Mouse (Mus musculus) hindbrain, embryonic 14.5 days (tissue): Measurements from ENCODE around the gene Gbf1. TPM values are rescaled to one million over a fixed set of nuclear protein-coding genes. Genes with fewer than 3 reads are reported as not detected.

Experiments
- ATAC-seq: fragments of 200-750 bp; cut with Nextera tagmentation; 2 replicates; pipeline ENCODE4 v1.8.0; 2017; ENCODE audit warnings: moderate number of reproducible peaks, mild to moderate bottlenecking, moderate TSS enrichment, moderate library complexity; ENCODE audit not compliant: low FRiP score
- DNase-seq: peaks from one replicate; pipeline ENCODE4 v3.0.0-alpha.2; 2015; ENCODE audit warnings: low spot score
- H3K27ac ChIP-seq: fragments of 300-500 bp; sonication (generic); 2 replicates; pipeline ENCODE4 v1.5.1; 2014; ENCODE audit warnings: mild to moderate bottlenecking, moderate library complexity
- H3K27me3 ChIP-seq: fragments of 300-500 bp; sonication (generic); 2 replicates; pipeline ENCODE4 v1.6.1; 2014; ENCODE audit warnings: mild to moderate bottlenecking, low read length, mixed read lengths; ENCODE audit not compliant: control insufficient read depth, insufficient read depth
- H3K36me3 ChIP-seq: fragments of 300-500 bp; sonication (generic); replicated peaks from 2 replicates; pipeline ENCODE4 v1.6.1; 2014; ENCODE audit not compliant: control insufficient read depth, insufficient read depth
- H3K4me1 ChIP-seq: fragments of 300-500 bp; sonication (generic); replicated peaks from 2 replicates; pipeline ENCODE4 v1.6.1; 2014; ENCODE audit warnings: antibody characterized with exemption, low read length, mixed read lengths; ENCODE audit not compliant: control insufficient read depth, insufficient read depth
- H3K4me2 ChIP-seq: fragments of 300-500 bp; sonication (generic); replicated peaks from 2 replicates; pipeline ENCODE4 v1.6.1; 2014; ENCODE audit warnings: mild to moderate bottlenecking, moderate library complexity
- H3K4me3 ChIP-seq: fragments of 300-500 bp; sonication (generic); replicated peaks from 2 replicates; pipeline ENCODE4 v1.5.1; 2014; ENCODE audit warnings: mild to moderate bottlenecking, low read length
- H3K9ac ChIP-seq: fragments of 300-500 bp; sonication (generic); 2 replicates; pipeline ENCODE4 v1.6.1; 2014
- H3K9me3 ChIP-seq: fragments of 300-500 bp; sonication (generic); 2 replicates; pipeline ENCODE4 v1.6.1; 2016; ENCODE audit warnings: low read length; ENCODE audit not compliant: control insufficient read depth
- WGBS: fragments of 180-500 bp; shearing (Covaris S2); extraction: QIAGEN DNeasy Blood & Tissue Kit; methylation state at CpG from one replicate; pipeline ENCODE4 v1.1.7; 2014; 5-methylcytosine and 5-hydroxymethylcytosine counted together
- polyA plus RNA-seq: library from polyadenylated mRNA; unstranded; fragments of >200 nt; fragmentation: Nextera tagmentation; extraction: Ambion mirVana; gene quantifications from 2 replicates; pipeline ENCODE4 v1.2.1, GENCODE M21; 2014

Gbf1 gene
- polyA plus RNA-seq, 1 experiment from 2014 or later = 68.3 TPM

DNA sequence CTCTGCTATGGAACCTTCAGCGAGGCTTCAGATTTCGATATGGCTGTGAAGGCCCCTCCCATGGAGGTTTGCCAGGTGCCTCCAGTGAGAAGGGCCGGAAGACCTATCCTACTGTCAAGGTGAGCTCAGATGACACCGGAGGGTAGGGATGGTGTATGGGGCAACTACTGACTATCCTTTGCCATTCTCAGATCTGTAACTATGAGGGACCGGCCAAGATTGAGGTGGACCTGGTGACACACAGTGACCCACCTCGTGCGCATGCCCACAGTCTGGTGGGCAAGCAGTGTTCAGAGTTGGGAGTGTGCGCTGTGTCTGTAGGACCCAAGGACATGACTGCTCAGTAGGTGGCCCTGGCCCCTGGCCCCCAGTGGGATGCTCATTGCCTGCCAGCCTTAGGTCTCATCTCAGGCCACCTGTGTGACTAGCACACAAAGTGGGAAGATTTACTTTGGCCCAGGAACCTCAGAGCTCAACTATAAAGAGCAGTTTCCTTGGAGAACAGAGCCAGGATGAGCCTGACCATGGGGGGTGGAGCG is 154.5 kb downstream of the Gbf1 start:
- no peak overlapping the region for H3K27ac ChIP-seq
- H3K4me3 ChIP-seq = no peak overlapping the region
- no peak overlapping the region for H3K4me2 ChIP-seq
- peaks cover 10% of the 10 kb centered on the region; the same call in 1 of the 2 replicates for H3K4me1 ChIP-seq
- H3K36me3 ChIP-seq = 0 out of 2 replicates have a peak, but pooled peaks cover 3% of the 10 kb centered on the region
- ATAC-seq (no peak), DNase-seq (no peak)
- WGBS = 92% methylated on average over 9 of the region's 9 CpGs
- H3K27me3 ChIP-seq = peaks cover 45% of the 10 kb centered on the region
- H3K9me3 ChIP-seq = no peaks in the 10 kb centered on the region
- no peak overlapping the region for H3K9ac ChIP-seq

DNA sequence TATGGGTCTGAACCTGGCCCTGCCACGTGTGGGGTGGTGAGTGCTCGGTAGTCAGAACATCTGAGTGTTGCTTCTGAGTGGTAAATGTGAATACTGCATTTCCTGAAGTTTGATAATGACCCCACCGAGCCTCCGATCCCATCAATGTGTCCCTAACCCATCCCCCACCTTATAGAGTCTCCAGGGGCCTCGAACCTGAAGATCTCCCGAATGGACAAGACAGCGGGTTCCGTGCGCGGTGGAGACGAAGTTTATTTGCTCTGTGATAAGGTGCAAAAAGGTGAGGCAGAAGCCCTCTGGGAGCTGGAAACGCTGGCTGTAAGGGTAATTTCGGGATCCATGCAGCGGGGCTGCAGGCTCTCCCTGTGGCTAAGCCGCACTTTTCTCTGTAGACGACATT is 155.5 kb downstream of the Gbf1 start:
- H3K4me2 ChIP-seq = no peak overlapping the region
- H3K27me3 ChIP-seq = peaks cover 45% of the 10 kb centered on the region
- 79% methylated on average over 16 of the region's 16 CpGs for WGBS
- ATAC-seq (no peak), DNase-seq (no peak)
- no peak overlapping the region for H3K4me3 ChIP-seq
- no peaks in the 10 kb centered on the region for H3K9me3 ChIP-seq
- H3K36me3 ChIP-seq = peaks cover 11% of the 10 kb centered on the region
- H3K4me1 ChIP-seq = peaks cover 10% of the 10 kb centered on the region; the same call in 1 of the 2 replicates
- no peak overlapping the region for H3K9ac ChIP-seq
- H3K27ac ChIP-seq = no peak overlapping the region

DNA sequence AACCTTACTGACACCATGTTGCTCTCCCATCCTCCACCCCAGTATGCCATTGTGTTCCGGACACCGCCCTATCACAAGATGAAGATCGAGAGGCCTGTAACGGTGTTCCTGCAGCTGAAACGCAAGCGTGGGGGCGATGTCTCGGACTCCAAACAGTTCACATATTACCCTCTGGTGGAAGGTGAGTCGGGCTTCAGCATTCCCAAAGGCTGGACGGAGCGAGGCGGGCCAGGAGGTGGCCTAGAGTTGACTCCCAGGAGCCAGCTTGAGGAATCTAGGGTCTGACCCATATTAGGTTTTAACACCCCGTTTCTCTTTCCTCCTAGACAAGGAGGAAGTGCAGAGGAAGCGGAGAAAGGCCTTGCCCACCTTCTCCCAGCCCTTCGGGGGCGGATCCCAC is 156.0 kb downstream of the Gbf1 start:
- no peak for ATAC-seq
- Histone ChIP-seq H3K4me1 (peaks cover 10% of the 10 kb centered on the region; the same call in 1 of the 2 replicates), H3K27me3 (peaks cover 45% of the 10 kb centered on the region), H3K4me2 (peak overlapping the region; percentile 69; the same call in 1 of the 2 replicates), H3K27ac (no peak overlapping the region), H3K9me3 (no peaks in the 10 kb centered on the region), H3K9ac (no peak overlapping the region), H3K4me3 (no peak overlapping the region), H3K36me3 (peaks cover 15% of the 10 kb centered on the region)
- DNase-seq = no peak
- WGBS = 59% methylated on average over 16 of the region's 16 CpGs

DNA sequence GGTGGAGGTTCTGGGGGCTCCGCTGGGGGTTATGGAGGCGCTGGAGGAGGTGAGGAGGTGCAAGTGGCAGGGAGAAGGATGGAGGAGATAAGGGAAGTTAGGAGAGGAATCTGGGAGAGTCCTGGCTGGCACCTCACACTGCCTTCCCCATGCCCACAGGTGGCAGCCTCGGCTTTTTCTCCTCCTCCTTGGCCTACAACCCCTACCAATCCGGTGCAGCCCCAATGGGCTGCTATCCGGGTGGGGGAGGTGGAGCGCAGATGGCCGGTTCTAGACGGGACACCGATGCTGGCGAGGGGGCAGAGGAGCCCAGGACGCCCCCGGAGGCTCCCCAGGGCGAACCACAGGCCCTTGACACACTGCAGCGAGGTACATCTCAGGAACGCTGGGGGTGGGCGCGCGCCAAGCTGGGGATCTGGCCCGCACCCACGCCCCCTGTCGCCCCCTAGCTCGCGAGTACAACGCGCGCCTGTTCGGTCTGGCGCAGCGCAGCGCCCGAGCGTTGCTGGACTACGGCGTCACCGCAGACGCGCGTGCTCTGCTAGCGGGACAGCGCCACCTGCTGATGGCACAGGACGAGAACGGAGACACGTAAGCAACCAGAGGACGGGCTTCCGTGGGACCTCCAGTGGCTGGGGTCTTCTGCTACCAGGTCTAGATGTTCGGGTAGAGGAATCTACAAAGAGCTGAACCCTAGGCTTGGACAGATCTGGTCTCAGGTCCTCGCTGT is 156.6 kb downstream of the Gbf1 start:
- Histone ChIP-seq H3K27ac (no peak overlapping the region), H3K27me3 (peaks cover 50% of the 10 kb centered on the region)

DNA sequence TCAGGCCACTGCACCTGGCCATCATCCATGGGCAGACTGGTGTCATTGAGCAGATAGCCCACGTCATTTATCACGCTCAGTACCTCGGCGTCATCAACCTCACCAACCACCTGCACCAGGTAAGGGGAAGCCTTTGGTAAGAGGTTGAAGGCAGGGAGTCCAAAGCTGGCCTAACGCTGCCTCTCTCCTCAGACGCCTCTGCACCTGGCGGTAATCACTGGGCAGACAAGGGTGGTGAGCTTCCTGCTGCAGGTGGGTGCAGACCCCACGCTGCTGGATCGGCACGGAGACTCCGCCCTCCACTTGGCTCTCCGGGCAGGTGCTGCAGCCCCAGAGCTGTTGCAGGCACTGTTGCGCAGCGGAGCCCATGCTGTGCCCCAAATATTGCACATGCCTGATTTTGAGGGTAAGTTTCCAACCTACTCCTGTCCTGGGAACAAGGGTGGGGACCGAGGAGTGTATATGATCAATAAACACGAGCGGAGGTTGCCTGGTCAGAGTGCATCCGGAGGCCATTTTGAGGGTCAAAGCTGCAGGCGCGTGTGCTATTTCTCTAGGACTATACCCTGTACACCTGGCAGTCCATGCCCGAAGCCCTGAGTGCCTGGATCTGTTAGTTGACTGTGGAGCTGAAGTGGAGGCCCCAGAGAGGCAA is 157.5 kb downstream of the Gbf1 start:
- DNase-seq (no peak), ATAC-seq (no peak)
- Histone ChIP-seq H3K4me2 (no peak overlapping the region), H3K4me1 (peaks cover 5% of the 10 kb centered on the region; the same call in 1 of the 2 replicates), H3K9me3 (no peaks in the 10 kb centered on the region), H3K4me3 (no peak overlapping the region), H3K9ac (no peak overlapping the region), H3K36me3 (peaks cover 26% of the 10 kb centered on the region), H3K27me3 (peaks cover 53% of the 10 kb centered on the region), H3K27ac (no peak overlapping the region)
- WGBS = 81% methylated on average over 21 of the region's 21 CpGs

More for the DNA sequence above, 156.6 kb downstream of the Gbf1 start:
- WGBS = 2% methylated on average over 47 of the region's 47 CpGs
- peaks cover 21% of the 10 kb centered on the region for H3K36me3 ChIP-seq
- peak overlapping the region; percentile 48 for H3K9ac ChIP-seq
- H3K4me3 ChIP-seq = peak overlapping the region; percentile 32
- DNase-seq (peak; percentile 92), ATAC-seq (peak; percentile 36; the same call in 1 of the 2 replicates)
- peaks cover 10% of the 10 kb centered on the region; the same call in 1 of the 2 replicates for H3K4me1 ChIP-seq
- peak overlapping the region; percentile 69 for H3K4me2 ChIP-seq
- no peaks in the 10 kb centered on the region for H3K9me3 ChIP-seq

DNA sequence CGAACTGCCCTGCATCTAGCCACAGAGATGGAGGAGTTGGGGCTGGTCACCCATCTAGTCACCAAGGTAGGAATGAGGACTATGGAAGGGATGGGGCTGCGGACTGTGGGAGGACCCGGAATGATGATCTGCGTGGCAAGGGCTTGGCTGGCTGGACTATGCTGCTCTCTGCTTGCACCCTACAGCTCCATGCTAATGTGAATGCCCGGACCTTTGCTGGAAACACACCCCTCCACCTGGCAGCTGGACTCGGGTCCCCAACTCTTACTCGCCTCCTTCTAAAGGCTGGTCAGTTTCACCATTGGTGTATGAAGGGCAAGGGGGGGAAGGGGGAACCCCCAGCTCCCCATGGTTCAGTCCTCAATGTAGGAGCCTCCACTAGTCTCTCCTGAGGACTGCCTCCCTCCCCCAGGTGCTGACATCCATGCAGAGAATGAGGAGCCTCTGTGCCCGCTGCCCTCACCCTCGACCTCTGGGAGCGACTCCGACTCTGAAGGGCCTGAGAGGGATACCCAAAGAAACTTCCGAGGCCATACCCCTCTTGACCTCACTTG is 158.1 kb downstream of the Gbf1 start:
- no peak overlapping the region for H3K4me3 ChIP-seq
- no peaks in the 10 kb centered on the region for H3K9me3 ChIP-seq
- no peaks in the 10 kb centered on the region for H3K4me1 ChIP-seq
- DNase-seq = no peak
- WGBS = 87% methylated on average over 12 of the region's 12 CpGs
- no peak overlapping the region for H3K27ac ChIP-seq
- no peak for ATAC-seq
- peaks cover 26% of the 10 kb centered on the region for H3K36me3 ChIP-seq
- H3K4me2 ChIP-seq = no peak overlapping the region
- H3K27me3 ChIP-seq = peaks cover 53% of the 10 kb centered on the region
- no peak overlapping the region for H3K9ac ChIP-seq

DNA sequence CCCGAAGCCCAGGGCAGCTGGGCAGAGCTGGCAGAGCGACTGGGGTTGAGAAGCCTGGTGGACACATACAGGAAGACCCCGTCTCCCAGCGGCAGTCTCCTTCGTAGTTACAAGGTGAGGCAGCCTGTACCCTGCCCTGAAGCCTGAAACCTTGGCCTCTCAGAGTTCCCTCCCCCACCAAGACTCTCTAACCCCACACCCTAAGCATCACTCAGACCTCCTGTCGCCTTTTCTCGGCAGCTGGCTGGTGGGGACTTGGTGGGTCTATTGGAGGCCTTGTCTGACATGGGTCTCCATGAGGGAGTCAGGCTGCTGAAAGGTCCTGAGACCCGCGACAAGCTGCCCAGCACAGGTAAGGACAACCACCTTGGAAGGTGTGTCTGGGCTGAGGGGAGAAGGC is 159.0 kb downstream of the Gbf1 start:
- Histone ChIP-seq H3K9ac (no peak overlapping the region), H3K36me3 (peaks cover 26% of the 10 kb centered on the region), H3K4me1 (peaks cover 7% of the 10 kb centered on the region), H3K9me3 (no peaks in the 10 kb centered on the region), H3K27me3 (peaks cover 54% of the 10 kb centered on the region), H3K4me2 (no peak overlapping the region), H3K4me3 (no peak overlapping the region), H3K27ac (no peak overlapping the region)
- DNase-seq = no peak
- 90% methylated on average over 9 of the region's 9 CpGs for WGBS
- ATAC-seq = no peak

DNA sequence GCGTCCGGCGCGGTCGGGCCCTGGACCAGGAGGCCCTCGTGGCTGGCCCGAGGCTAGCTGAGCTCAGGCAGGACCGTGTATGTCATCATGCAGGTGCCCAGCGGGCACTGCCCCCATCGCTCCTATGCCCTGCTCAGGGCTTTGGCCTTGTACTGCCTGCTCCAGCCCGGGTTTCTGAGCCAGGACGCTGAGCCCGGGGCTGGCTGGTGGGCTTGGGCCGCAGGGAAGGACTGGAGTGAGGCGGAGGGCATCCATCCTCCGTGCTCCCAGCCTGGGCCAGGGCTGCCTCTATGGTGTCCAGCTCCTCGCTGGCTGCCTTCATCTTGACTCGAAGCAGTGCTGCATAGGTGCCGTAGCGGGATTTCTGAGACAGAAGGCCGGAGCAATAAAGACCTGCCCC is 160.3 kb downstream of the Gbf1 start:
- peaks cover 55% of the 10 kb centered on the region for H3K27me3 ChIP-seq
- peaks cover 18% of the 10 kb centered on the region for H3K4me1 ChIP-seq
- H3K4me2 ChIP-seq = no peak overlapping the region
- no peak overlapping the region for H3K4me3 ChIP-seq
- no peak overlapping the region for H3K27ac ChIP-seq
- H3K36me3 ChIP-seq = peaks cover 26% of the 10 kb centered on the region
- no peak for ATAC-seq
- 90% methylated on average over 21 of the region's 21 CpGs for WGBS
- no peak for DNase-seq
- H3K9ac ChIP-seq = no peak overlapping the region
- H3K9me3 ChIP-seq = no peaks in the 10 kb centered on the region

DNA sequence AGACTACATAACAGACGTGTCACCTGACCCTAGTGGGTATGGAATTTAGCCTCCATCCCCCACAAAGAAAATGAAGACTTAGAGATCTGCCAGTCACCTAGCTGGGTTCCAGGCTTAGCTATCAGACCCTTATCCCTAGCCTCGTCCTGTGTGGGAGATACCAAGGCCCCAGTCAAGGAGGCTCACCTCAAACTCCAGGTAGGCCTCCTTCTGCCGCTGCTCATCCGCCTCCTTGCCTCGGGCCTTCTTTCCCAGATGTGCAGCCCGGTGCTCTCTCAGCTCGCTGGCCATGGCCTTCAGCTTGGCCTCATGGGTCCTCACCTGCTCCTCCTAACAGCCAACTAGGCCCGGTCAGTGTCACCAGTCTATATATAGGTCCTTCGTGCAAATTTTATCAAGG is 160.8 kb downstream of the Gbf1 start:
- Histone ChIP-seq H3K4me3 (no peak overlapping the region), H3K36me3 (peaks cover 26% of the 10 kb centered on the region), H3K27ac (no peak overlapping the region), H3K4me1 (peaks cover 23% of the 10 kb centered on the region), H3K27me3 (peaks cover 51% of the 10 kb centered on the region), H3K4me2 (no peak overlapping the region), H3K9me3 (no peaks in the 10 kb centered on the region), H3K9ac (no peak overlapping the region)
- no peak for ATAC-seq
- no peak for DNase-seq
- WGBS = 89% methylated on average over 9 of the region's 9 CpGs
